Mouse (Mus musculus) ovary, adult 2 months (tissue): ENCODE measurements around the gene Gbp9. TPM values are rescaled to one million over a fixed set of nuclear protein-coding genes. Genes with fewer than 3 reads are reported as not detected.

Source experiments
- polyA plus RNA-seq: library from polyadenylated mRNA; depleted of rRNA; stranded (reverse); fragments of >200 nt; gene quantifications from 2 replicates; pipeline ENCODE4 v1.2.3, GENCODE M21; 2012; rRNA removed

The Gbp9 gene
- polyA plus RNA-seq = 3.3 and 4.2 TPM in 2 replicates

DNA sequence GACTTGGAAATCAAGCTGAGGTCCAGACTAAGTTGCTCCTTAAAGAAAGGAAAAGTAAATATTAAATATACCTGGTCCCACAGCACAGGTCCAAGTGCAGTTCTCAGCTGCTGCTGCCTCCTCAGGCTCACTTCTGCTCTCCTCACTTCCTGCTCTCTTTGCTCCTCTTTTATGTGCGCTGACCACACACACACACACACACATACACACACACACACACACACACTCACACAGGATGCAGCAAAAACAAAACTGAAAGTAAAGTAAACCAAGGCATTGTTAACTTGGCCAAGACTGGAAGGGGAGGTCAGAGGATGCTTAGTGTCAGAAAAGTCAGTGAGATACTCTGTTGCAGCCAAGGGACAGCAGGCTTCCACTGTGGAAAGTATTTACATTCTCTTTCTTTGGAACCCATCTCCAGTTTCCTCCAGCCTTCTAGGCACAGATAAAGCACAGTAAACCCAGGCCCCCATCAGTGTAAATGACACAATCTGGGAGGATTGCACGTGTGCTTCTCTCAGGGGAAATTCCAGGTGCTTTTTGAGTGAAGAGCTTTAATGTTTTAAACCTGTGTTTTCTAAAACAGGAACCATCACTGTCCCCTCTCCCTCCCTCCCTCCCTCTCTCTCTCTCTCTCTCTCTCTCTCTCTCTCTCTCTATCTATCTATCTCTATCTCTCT, at the start of gene Gbp9, which contains the start of the genes Gbp8 and Gbp4:
Gene Gbp9 (minus strand): TSS at position 131 of the 680 bp plus-strand sequence.
Gene Gbp8 (minus strand): TSS at position 132 of the 680 bp plus-strand sequence.
Gene Gbp4 (minus strand): TSS at position 178 of the 680 bp plus-strand sequence.

Other genes starting within 250 kb of the Gbp9 start
- gene Abcg3, start 156.8 kb downstream of the Gbp9 start, polyA plus RNA-seq = 0.21 and 0.25 TPM in 2 replicates
- gene Gbp8, start within 50 bp of the Gbp9 start, polyA plus RNA-seq = 4.5 and 6.0 TPM in 2 replicates
- gene Gbp4, start within 50 bp of the Gbp9 start, polyA plus RNA-seq = 9.6 and 11.5 TPM in 2 replicates
- 0.15 and 0.56 TPM in 2 replicates for gene Gbp10, start 100.0 kb upstream of the Gbp9 start, polyA plus RNA-seq
- gene Gm43302, start 154.2 kb upstream of the Gbp9 start, polyA plus RNA-seq = 0.78 and 1.1 TPM in 2 replicates
- gene Gbp6, start 154.2 kb upstream of the Gbp9 start, polyA plus RNA-seq = 3.1 and 3.4 TPM in 2 replicates